Mouse (Mus musculus) frontal cortex, postnatal 36 days (tissue): ENCODE results near the gene Tfeb.

ENCODE experiments used
- DNase-seq, 2 experiments: peaks; one replicate each; pipeline ENCODE4 v3.0.0; 2022; ENCODE audit warnings: low spot score in 2 of 2

Gene Tfeb

DNA sequence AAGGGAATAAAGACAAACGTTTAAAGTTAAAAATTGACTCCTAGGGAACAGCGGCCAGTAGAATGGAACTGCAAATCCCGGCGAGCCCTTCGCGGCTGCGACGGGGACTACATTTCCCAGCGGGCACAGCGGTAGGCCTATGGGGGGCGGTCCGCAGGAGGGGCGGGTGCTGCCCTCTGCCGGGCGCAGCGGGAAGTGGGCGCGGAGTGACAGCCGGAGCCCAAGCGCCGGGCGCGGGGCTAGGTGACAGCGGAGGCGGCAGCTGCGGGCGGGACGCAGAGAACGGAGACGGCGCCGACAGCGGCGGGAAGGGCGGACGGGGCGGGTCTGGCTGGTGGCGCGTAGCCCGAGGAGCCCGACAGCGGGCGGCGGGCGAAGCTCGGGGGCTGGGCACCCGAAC lies at the start of gene Tfeb:
TSS of gene Tfeb (plus strand) at position 175 of the 400 bp plus-strand sequence.
- peak; percentile 96 for DNase-seq

DNA sequence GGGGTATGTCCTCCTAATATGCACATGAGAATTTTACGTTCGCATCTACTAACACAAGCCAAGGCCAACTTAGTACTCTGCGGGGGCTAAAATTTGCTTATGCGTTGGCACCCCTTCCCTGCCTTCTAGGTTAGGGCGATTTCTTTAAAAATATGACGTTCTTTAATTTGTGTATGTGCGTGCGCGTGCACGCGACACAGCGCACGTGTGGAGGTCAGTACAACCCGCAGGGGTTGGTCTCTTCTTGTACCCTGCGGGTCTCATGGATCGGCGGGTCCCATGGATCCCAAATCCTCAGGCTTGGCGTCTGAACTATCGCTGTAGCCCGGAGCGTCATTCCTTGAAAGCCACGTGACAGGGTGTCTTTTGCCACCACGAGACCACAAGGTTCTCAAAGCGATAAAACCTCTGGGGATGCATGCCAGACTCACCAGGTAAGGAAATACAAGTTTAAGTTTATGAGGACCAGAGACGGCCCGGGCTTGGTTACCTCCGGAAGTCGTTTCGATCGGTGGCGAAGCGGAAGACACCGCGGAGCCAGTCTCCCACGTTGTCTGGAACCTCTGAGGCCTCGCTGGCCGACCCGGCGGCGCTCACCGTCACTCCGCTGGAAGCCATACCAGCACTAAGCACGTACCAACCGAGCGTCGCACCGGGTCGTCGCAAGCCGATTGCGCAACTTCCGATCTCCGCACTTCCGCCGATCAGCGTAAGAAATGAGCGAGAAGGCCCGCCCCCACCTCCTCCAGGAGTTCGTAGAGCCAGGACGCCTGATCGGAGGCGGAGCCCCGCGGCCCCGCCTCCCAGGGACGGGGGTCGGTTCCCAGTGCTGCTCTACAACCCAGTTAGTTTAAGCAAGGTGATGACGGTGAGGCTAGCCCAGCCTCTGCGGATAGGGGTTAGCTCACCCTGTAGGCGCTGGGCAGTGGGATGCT lies 49.2 kb upstream of the Tfeb start:
- peak; percentile 93 to 97 for DNase-seq

DNA sequence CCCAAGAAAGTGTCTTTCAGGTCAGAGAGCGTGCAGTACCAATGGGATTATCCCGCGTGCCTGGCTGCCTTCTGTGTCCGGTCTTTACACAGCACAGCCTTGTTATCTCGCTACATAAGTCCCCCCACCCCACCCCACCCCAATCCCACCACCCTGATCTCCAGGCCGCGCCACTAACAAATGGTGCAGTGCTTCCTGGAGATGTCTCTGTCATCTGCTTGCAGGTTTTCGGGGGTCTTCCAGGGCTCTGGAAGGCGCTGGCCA lies 48.6 kb upstream of the Tfeb start, which contains the start of gene Tomm6:
TSS of gene Tomm6 (minus strand) at position 43 of the 264 bp plus-strand sequence.
- no peak for DNase-seq

DNA sequence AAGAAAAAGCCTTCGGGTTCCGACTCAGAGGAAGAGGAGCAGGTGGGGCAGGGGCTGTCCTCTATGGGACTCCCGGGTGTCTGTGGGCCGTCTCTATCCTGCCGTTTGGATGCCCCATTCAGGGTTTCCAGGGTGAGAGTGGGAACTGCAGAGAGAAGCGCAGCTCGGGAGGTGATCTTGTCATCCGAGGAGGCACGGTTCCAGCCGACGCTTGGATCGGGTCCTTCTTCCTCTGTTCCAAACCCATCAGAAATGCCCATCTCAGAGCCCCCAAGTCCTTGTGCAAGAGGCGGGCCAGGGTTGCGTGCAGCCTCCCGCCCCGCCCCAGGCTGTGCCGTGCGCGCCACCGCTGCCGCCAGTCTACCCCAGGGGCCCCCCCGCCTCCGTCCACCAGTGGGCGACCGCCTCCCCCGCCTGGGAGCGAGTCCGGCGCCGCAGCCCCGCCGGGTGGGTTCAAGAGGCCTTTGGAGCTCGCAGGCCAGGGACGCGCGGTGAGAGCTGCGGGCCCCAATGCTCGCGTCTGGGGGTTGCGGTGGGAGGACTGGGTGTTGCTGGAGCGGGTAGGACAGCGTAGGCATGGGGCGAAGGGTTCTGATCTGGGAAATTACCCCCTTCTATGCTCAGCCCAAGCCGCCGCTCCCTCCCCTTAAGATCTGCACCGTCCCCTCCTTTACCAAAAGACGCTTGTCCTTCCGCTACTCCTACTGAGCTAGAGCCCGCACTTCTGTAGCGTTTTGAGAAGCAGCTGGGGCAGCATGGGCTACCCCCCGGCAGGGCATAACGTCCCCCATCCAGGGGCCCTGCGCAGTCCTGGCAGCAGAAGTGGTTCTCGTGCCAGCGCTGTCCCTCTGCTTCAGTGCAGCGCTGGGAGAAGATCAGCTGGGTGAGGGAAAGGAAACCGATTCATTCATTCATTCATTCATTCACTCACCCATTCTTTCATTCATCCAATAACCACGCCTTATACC lies 47.9 kb upstream of the Tfeb start, which contains the start of gene Frs3:
TSS of gene Frs3 (plus strand) at position 423 of the 968 bp plus-strand sequence.
- DNase-seq: peak; percentile 78

DNA sequence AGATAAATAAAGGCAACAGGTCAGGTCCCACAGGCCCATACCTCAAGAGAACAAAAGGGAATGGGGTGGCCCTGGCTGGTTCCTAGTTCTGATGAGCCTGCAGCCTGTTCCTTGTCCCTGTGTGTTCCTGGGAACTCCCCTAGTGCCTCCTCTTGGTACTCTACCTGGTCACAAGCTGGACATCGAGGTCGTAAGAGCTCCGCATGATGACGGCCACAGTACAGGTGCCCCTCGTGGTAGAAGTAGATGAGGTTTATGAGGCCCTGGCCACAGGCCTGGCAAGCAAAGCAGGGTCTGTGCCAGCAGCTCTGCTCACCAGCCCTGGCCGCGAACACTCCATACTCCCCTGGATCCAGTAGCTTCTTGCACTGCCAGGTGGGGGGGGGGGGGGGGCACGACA lies 46.9 kb upstream of the Tfeb start:
- no peak for DNase-seq

DNA sequence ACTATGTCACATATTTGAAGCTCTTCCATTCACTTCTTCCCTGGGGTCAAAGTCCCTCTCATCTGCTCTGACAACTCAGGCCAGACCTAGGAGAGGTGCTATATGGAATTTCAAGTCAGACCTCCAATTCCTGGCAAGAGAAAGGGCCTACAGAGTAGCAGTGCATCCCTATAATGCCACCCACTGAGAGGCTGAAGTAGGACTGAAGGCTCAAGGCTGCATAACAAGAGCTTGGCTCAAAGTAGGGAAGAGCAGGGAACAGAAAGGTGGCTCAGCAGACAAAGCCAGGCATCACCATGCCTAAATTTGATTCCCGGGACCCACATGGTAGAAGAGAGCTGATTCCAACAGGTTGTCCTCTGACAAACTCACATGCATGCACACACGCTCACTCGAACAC lies 45.2 kb upstream of the Tfeb start:
- DNase-seq: no peak

DNA sequence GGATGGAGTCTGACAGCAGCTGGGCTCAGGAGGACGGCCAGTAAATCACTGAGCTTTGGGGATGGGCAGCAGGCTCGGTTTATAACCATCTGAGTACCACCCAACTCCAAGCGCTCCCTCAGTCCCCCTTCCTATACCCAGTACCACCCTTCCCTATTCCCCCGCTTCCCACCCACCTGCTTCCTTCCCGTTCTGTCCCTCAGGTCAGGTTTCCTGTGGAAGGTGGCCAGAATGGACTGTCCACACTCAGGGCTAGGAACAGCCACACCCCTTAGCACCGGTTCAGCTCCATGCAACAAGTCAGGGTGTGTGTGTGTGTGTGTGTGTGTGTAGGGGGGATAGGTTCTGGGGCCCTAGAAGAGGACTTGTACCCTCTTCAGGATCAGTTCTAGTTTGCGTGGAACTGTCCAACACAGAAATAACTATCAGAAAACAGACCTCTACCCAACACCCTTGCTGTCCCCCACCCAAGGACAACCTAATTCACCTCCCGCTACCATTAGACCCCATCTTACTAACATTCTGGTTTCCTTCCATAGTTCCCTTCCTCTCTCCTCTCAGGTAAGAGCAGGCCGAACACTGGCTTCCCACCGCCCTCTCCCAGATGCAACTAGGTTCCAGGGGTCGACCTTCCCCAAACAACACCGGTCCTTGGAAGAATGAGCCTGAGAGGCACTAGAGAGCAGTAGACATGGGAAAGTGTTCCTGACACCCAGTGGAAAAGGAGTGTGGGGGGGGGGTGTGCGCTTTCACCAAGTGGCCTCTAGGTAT lies 43.0 kb upstream of the Tfeb start:
- no peak for DNase-seq

DNA sequence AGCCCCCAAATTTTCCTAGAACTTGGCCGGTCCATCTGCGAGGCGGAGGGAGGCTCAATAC lies 42.6 kb upstream of the Tfeb start, which contains the start of gene Gm21981:
TSS of gene Gm21981 (minus strand) at position 14 of the 61 bp plus-strand sequence.
- DNase-seq: no peak

DNA sequence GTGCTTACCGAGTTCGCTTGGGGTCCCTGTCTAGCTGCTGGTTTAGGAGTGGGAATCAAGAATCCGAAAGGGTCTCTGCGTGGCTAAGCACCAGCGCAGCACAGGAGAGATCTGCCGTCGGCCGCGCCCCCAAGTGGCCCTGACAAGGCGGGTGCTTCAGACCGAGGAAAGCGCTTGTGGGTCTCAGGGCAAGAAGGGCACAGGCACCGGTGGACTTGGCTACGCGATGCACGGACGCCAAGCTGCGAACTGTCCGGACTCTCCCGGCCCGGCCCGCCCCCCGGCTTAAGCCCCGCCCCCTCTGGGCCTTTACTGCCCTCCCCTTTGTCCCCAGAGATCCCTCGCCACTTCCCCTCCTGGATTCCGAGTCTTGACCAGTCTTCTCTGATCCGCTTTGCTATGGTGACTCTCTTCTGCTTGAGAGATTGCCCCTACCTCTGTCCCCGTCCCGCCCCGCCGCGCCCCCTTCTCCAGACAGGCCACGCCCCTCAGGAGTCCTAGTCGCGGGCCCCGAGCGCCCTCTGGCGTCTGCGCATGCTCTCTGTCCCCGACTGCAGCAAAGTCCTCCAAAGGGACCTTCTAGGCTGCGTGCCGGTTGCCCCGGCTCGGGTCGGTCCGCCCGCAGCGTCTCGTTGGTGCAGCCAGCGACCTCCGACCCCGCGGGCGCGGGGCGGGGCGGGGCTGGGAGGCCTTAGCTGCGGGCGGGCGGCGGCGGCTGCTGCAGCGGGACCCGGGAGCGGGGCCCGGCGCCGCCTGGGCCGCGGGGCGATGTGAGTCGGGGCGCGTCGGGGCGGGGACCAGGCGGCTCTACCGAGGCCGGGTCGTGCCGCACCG lies 42.1 kb upstream of the Tfeb start, which contains the start of gene Prickle4:
TSS of gene Prickle4 (minus strand) at position 234 of the 834 bp plus-strand sequence.
- DNase-seq: peak; percentile 96

DNA sequence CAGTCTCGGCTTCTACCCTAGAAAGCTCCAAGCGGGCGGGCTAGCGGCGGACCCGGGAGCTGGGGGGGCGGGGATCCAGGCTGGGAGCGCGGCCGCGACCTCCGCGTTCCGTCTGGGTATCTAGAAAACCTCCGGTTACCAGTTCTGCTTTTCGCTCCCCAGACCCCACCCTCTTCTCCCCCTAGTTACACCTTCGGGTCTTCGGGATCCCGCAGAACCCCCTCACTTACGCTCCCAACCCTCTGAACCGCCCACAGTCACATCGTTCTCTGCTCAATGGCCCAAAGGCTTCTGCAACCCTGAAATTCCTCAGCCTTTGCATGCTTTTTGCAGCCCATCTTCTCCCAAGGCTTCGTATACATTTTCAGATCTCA lies 41.5 kb upstream of the Tfeb start:
- DNase-seq: no peak

DNA sequence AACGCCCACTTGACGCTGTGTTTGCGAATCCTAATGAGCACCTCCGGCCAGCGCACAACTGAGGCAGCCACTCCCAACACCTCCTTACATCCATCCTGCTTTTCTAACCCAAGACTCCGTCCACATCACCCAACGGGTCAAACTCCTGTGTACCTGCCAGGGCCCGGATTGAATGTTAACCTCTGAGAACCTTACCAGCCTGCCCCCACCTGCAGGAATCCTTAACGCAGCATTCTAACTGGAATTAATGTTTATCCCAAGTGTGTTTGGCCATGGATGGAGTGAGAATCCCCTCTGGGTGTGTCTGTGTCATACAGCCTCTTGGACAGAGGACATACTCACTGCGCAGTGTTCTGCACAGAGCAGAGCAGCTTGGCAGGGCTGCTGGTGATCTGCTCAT lies 38.7 kb upstream of the Tfeb start:
- DNase-seq: no peak

DNA sequence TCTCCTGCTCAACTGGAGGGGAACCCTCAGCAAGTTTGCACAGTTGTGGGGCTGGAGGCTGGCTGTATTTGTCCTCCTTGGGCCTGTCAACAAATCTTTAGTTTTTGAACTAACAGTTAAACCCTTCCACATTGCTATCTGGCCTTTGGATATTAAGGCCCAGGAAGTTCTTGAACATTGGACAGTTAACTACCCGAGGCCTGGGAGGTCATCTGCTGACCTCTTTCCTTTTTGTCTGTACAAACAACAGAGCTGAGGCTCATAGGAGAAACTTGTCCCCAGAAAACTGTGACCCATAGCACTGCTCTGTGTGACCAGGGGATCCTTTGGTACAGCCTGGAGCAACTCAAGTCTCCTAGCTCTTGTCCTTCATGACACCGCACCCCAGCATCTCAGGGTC lies 37.8 kb upstream of the Tfeb start:
- no peak for DNase-seq

DNA sequence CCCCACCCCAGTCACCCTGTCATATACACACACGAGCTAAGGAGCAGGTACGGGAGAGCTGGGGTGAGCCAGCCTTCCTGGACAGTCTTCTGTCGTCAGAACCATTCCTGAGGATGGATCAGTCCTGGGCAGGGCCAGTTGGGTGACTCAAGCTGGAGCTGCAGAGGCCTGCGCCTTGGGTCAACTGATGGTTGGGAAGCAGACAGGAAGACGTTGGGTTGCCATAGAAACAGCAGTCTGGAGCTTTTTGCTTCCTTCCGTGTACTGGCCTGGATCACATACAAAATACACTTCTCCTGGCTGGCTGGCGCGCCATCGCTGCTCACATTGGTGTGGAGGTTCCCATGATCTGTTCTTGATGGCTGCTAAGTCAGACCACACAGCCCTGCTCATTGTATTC lies 35.0 kb upstream of the Tfeb start:
- DNase-seq: no peak

DNA sequence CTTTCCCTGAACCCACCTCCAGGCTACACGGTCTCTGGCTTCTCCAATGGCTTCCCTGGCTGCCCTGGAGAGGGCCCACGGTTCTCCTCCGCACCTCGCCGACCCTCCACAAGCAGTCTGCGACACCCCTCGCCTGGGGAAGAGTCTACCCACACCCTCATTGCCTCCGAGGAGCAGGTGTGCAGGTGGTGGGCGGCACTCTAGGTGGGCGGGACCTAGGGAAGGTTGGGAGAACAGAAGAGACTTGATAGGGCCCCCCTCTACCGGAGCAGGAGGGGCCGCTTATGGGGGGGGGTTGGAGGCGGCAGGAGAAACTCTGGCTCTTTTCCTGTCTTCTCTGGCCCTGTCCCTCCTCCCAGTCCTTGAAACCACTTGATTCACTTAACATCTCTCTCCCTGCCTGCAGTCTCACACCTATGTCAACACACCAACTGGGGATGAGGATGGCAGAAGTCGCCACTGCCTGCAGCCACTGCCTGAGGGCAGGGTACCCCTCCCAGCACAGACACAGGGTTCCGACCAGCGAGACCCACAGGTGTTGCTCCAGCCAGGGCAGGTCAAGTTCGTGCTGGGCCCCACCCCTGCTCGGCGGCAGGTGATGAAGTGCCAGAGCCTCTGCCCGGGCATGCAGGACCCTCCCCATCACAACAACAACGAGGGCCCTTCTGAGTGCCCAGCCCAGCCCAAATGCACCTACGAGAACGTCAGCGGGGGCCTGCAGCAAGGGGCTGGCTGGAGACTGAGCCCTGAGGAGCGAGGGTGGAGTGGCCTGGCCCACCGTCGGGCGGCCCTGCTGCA lies 34.1 kb upstream of the Tfeb start:
- DNase-seq: no peak

DNA sequence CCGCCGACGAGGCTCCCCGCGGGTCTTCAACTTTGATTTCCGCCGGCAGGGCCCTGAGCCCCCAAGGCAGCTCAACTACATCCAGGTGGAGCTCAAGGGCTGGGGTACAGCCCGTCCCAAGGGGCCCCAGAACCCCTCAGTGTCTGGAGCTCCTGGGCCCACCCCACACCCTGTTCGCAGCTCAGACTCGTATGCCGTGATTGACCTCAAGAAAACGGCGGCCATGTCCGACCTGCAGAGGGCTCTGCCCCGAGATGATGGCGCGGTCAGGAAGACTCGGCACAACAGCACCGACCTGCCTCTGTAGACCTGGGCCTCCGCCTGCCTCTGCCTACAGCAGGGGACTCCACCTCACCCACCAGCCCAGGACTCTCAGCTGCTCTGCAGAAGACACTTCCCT lies 33.3 kb upstream of the Tfeb start:
- no peak for DNase-seq

DNA sequence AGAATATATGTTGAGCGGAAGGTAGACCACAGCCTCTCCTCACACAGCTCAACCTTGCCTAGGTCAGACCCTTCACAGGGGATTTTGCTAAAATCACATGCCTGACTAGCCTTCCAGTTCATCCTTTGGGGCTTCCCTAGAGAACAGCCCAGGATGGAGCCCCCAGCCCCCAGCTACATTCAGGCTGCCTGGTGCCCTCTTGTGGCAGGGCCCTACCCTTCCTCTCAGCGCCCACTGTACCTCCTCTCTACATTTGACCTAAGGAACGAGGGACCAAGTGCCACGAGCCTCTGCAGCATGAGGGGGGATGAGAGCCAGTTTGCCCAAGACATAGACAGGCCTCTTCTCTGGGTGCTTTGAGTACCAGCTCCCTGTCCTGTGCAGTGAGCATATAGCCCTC lies 32.1 kb upstream of the Tfeb start:
- no peak for DNase-seq

DNA sequence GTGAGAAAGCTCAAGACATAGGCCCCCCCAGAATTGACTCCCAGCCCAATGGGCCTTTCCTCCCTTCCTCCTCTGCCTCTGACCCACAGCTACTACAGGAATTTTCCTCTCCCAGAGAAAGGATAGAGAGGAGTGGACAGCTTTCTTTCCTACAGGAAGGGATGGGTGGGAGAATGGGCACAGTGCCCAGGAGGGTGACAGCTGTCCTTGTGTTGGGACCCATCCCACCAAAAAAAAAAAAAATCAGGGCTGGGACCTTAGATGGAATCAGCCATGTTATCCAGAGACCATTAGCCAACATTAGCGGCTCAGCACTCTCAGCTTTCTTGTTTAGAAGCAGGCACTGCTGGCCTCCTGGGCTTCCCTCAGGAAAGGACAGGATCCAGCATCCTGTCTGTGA lies 30.6 kb upstream of the Tfeb start:
- DNase-seq: no peak

DNA sequence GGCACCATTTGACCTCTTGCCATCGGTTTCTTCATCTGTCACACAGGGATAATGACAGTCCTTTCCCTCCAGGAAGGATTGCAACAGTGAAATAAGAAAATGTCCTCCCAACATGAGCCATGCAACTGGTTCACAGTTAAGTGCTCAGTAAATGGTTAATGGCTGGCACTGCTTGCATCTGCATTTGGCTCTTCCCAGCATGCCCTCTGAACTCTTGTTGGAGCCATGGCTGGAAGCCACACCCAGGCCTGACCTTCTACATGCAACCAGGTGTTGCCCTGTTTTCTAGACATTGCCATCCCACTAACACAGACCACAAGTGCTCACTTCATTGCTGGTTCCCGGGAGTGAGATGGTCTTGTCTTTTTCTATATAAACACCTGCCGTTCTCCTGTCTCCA lies 28.9 kb upstream of the Tfeb start:
- DNase-seq: no peak

DNA sequence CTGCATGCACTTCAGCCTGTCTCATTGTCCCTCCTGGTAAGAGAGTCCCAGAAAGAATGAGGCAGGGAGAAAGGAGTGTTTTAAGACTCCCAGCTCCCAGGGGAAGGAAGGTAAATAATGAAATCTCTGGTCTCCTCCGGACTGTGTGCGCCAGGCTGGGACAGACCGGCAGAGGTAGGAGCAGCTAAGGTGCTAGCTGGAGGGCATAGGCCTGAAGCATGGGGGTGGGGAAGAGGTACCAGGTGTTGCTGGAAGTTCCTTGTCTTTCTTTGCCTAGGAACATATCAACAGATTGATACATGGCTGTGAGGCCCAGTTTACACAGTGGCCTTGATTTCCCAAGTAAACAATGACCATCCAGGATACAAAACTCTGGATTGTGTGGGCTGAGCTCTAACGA lies 27.9 kb upstream of the Tfeb start:
- no peak for DNase-seq

DNA sequence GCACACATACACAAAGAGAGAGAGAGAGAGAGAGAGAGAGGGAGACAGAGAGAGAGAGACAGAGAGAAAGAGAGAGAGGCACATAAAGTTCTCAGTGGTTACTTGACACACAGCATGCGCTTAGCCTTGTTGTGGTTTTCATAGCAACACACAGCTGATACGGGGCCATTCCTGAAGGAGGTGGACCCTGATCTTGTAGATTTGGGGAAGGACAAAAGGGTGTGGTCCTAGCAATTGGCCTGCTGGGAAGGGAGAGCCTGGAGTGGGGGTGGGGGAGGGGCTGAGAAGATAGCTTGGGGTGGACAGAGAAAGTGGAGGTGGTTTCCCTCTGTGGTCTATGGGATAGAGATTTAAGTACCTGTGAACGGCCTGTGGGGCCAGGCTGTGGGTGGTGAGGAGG lies 26.8 kb upstream of the Tfeb start:
- DNase-seq: no peak

DNA sequence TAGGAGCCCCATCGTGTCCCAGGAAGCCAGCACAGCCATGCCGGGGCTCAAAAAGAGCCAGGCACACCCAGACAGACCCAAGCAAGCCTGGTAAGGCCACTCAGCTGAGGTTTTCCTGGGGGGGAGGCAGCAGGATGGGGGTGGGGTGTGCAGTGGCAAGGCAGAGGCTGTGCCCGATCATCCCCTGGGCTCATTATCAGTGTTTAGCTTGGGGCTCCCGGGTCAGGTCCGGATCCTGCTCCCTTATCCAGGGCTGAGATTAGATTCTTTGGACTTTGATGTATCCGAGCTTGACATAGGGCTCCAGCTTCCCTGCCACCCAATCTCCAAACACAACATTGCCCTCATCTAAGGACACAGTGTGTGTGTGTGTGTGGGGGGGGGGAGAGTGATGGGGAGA lies 24.9 kb upstream of the Tfeb start:
- DNase-seq: no peak
